Mouse (Mus musculus) ovary, adult 2 months (tissue): Measurements from ENCODE around the gene Olfr1085. TPM values are rescaled to one million over a fixed set of nuclear protein-coding genes. Genes with fewer than 3 reads are reported as not detected.

Experiments
- polyA plus RNA-seq: library from polyadenylated mRNA; depleted of rRNA; stranded (reverse); fragments of >200 nt; gene quantifications from 2 replicates; pipeline ENCODE4 v1.2.3, GENCODE M21; 2012; rRNA removed

The Olfr1085 gene
- not detected in 2 replicates for polyA plus RNA-seq

GRCm38 (mm10) chr2:86661919-86662318 lies at the start of gene Olfr1085:
TSS of gene Olfr1085 (minus strand) at chr2:86662019.

DNA sequence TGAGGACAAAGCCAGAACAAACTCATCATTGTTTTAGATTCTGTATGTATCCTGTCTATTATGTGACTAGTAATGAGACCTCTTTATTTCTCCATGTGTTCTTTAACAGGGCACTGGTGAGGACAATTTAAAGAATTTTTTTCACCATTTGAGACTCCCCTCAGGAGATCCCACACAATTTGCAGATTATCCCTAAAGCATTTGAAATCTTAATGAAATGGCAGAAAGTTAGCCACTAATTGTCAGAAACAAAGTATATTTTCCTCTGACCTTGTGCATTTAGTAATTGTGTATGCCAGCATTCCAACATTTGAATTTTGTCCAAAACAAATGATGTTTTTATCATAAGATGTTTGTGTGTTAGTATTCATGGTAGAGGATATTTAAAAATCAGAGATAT lies 36.5 kb upstream of the Olfr1085 start, which contains the start of gene Olfr1087:
Olfr1087 (minus strand) TSS at position 101 of the 400 bp plus-strand sequence.

GRCm38 (mm10) chr2:86679992-86680391 lies 18.2 kb upstream of the Olfr1085 start, which contains the start of gene Olfr1086:
TSS of gene Olfr1086 (minus strand) at chr2:86680092.

DNA sequence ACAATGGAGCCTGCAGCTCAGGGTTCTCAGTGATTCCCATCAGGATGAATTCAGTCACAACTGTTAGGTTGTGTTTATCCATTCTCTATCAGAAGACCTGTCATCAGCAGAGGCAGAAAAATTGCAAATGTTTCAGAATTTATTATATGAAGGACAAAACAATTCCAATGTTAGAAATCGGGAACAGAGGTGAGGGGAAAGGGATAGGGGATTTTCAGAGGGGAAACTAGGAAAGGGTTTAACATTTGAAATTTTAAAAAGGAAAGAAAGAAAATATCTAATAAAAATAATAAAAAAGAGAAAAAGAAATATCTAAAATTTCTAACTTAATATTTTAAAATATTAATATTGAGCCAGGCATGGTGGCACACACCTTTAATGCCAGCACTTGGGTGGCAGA lies 22.2 kb downstream of the Olfr1085 start, which contains the start of gene Olfr1084:
Olfr1084 (minus strand) TSS at position 101 of the 400 bp plus-strand sequence.

Other genes with a start within 250 kb of the Olfr1085 start
- not detected in 2 replicates for gene Olfr1061, start 248.0 kb downstream of the Olfr1085 start, polyA plus RNA-seq
- not detected in 2 replicates for gene Olfr1062, start 235.3 kb downstream of the Olfr1085 start, polyA plus RNA-seq
- not detected in 2 replicates for gene Olfr1065, start 211.4 kb downstream of the Olfr1085 start, polyA plus RNA-seq
- not detected in 2 replicates for gene Olfr1066, start 205.8 kb downstream of the Olfr1085 start, polyA plus RNA-seq
- gene Olfr228, start 174.6 kb downstream of the Olfr1085 start, polyA plus RNA-seq = not detected in 2 replicates
- gene Olfr1076, start 153.6 kb downstream of the Olfr1085 start, polyA plus RNA-seq = not detected in 2 replicates
- gene Olfr1079, start 119.5 kb downstream of the Olfr1085 start, polyA plus RNA-seq = not detected in 2 replicates
- gene Olfr1080, start 103.8 kb downstream of the Olfr1085 start, polyA plus RNA-seq = not detected in 2 replicates
- not detected in 2 replicates for gene Olfr1082, start 63.1 kb downstream of the Olfr1085 start, polyA plus RNA-seq
- gene Olfr1084, start 22.3 kb downstream of the Olfr1085 start, polyA plus RNA-seq = not detected in 2 replicates
- not detected in 2 replicates for gene Olfr1086, start 18.1 kb upstream of the Olfr1085 start, polyA plus RNA-seq
- gene Olfr1087, start 36.4 kb upstream of the Olfr1085 start, polyA plus RNA-seq = not detected in 2 replicates
- not detected in 2 replicates for gene Olfr1089, start 71.7 kb upstream of the Olfr1085 start, polyA plus RNA-seq
- not detected in 2 replicates for gene Olfr1090, start 97.0 kb upstream of the Olfr1085 start, polyA plus RNA-seq
- not detected in 2 replicates for gene Olfr1093, start 120.5 kb upstream of the Olfr1085 start, polyA plus RNA-seq
- not detected in 2 replicates for gene Olfr141, start 148.0 kb upstream of the Olfr1085 start, polyA plus RNA-seq
- not detected in 2 replicates for gene Olfr1094, start 162.6 kb upstream of the Olfr1085 start, polyA plus RNA-seq
- gene Olfr1095, start 189.7 kb upstream of the Olfr1085 start, polyA plus RNA-seq = not detected in 2 replicates
- not detected in 2 replicates for gene Gm13723, start 212.8 kb upstream of the Olfr1085 start, polyA plus RNA-seq
- not detected in 2 replicates for gene Olfr1097, start 230.2 kb upstream of the Olfr1085 start, polyA plus RNA-seq